8 mouse cellular contexts compared by ENCODE assay signal in genomic region chr7:34652751-34653502, GRCm38 (mm10). TPM values are rescaled to one million over a fixed set of nuclear protein-coding genes. Genes with fewer than 3 reads are reported as not detected.
DNase-seq lines count a peak whose midpoint lies in the region; ATAC-seq lines count a peak whose summit lies in the region.

No protein-coding gene starts in this region.

- peaks cover 4% of the 10 kb centered on the region; the same call in 1 of the 2 replicates for H3K9me3 ChIP-seq in hindbrain, embryonic 10.5 days
- H3K9me3 ChIP-seq in liver, embryonic 15.5 days (replicated peaks), result no peaks in the 10 kb centered on the region

- H3K27me3 ChIP-seq in hindbrain, embryonic 10.5 days (ENCODE audit: insufficient read depth, poor library complexity, severe bottlenecking), result no peaks in the 10 kb centered on the region
- H3K27me3 ChIP-seq in liver, embryonic 15.5 days, result peaks cover 55% of the 10 kb centered on the region

- peaks cover 36% of the 10 kb centered on the region for H3K4me1 ChIP-seq in hindbrain, embryonic 10.5 days (replicated peaks)
- 0 out of 2 replicates have a peak, but pooled peaks cover 2% of the 10 kb centered on the region for H3K4me1 ChIP-seq in liver, embryonic 15.5 days (replicated peaks)

- peak; percentile 26 to 31 for DNase-seq in lung, adult 18-20 months
- no peak for DNase-seq in lung, postnatal 25 days (ENCODE audit: low spot score)
- peak; percentile 15 for DNase-seq in fibroblast of lung, adult 2 months (ENCODE audit: low read depth)
- DNase-seq in hindbrain, embryonic 10.5 days (ENCODE audit: low spot score), result peak; percentile 55
- DNase-seq in ovary, postnatal 14 days (ENCODE audit: low spot score), result peak; percentile 33
- no peak for DNase-seq in frontal cortex, adult 2 months (ENCODE audit: extremely low spot score in 1 of 2, low spot score in 1 of 2)
- no peak for DNase-seq in layer of hippocampus, adult 9-11 months

- peak overlapping the region; percentile 93 for H3K4me3 ChIP-seq in hindbrain, embryonic 10.5 days
- H3K4me3 ChIP-seq in liver, embryonic 15.5 days (replicated peaks), result peak overlapping the region; percentile 56

- peak overlapping the region; percentile 68 for H3K4me2 ChIP-seq in liver, embryonic 15.5 days

- H3K36me3 ChIP-seq in hindbrain, embryonic 10.5 days, result peaks cover 37% of the 10 kb centered on the region
- no peaks in the 10 kb centered on the region for H3K36me3 ChIP-seq in liver, embryonic 15.5 days (replicated peaks)

- no peak for ATAC-seq in liver, embryonic 15.5 days (ENCODE audit: insufficient read depth)

- no peak overlapping the region for H3K9ac ChIP-seq in liver, embryonic 15.5 days

- H3K27ac ChIP-seq in hindbrain, embryonic 10.5 days, result peak overlapping the region; percentile 100
- no peak overlapping the region for H3K27ac ChIP-seq in liver, embryonic 15.5 days (replicated peaks)

- WGBS in hindbrain, embryonic 10.5 days, result under 1% methylated on average over 48 of the region's 48 CpGs
- 2% methylated on average over 48 of the region's 48 CpGs for WGBS in liver, embryonic 15.5 days (ENCODE audit: insufficient replicate concordance)

RNA-seq across cellular contexts. Expression of gene Kctd15, which starts 3.6 kb away (rescaled TPM):
- 43.3 and 45.0 TPM in 2 replicates for polyA plus RNA-seq in hindbrain, embryonic 10.5 days (2016; fragmentation: Nextera tagmentation; extraction: Ambion mirVana)
- polyA plus RNA-seq in liver, embryonic 15.5 days (2015; fragmentation: Nextera tagmentation; extraction: Ambion mirVana), result 0.45 and 0.55 TPM in 2 replicates
- 25.0 and 25.4 TPM in 2 replicates for polyA plus RNA-seq in frontal cortex, adult 2 months (2012; rRNA removed)

Comparison
In these comparisons a context has a peak if more than half of its experiments do, and no peak if none do; other contexts are left out.
1. DNase-seq: peak in lung, adult 18-20 months (2 of 2), fibroblast of lung, adult 2 months (single experiment), hindbrain, embryonic 10.5 days (single experiment) and ovary, postnatal 14 days (single experiment); none in lung, postnatal 25 days (single experiment), frontal cortex, adult 2 months (0 of 2) and layer of hippocampus, adult 9-11 months (single experiment).
2. RNA of gene Kctd15, which starts 3.6 kb away (polyA plus RNA-seq): 43.3 to 45.0 TPM in hindbrain, embryonic 10.5 days and 25.0 to 25.4 TPM in frontal cortex, adult 2 months; 0.45 to 0.55 TPM in liver, embryonic 15.5 days; every median in the first group is over 10 times any median in the second.